ENCODE assay signal across 16 mouse cellular contexts in genomic region chr3:51208633-51209032, GRCm38 (mm10).
"Had no signal": no experiment of that assay in that cellular context is flagged by ENCODE, and none has a peak within 500 bp of the region (broad histone marks: within the 10 kb centered on the region; RNA-seq: fewer than 3 reads in every experiment).

No protein-coding gene starts in this region.

- H3K9me3 ChIP-seq: limb, embryonic 10.5 days; limb, embryonic 13.5 days; midbrain, embryonic 15.5 days; neural tube, embryonic 12.5 days; neural tube, embryonic 15.5 days had no signal

- H3K4me3 ChIP-seq: limb, embryonic 10.5 days; limb, embryonic 13.5 days; midbrain, embryonic 12.5 days; midbrain, embryonic 15.5 days; neural tube, embryonic 12.5 days; neural tube, embryonic 15.5 days had no signal

- ATAC-seq: midbrain, embryonic 15.5 days had no signal

- H3K27me3 ChIP-seq: limb, embryonic 13.5 days; midbrain, embryonic 12.5 days; midbrain, embryonic 15.5 days; neural tube, embryonic 12.5 days; neural tube, embryonic 15.5 days had no signal

- H3K36me3 ChIP-seq: limb, embryonic 10.5 days; limb, embryonic 13.5 days; midbrain, embryonic 12.5 days; midbrain, embryonic 15.5 days; neural tube, embryonic 12.5 days; neural tube, embryonic 15.5 days had no signal

- H3K9ac ChIP-seq: limb, embryonic 13.5 days; liver, embryonic 14.5 days; midbrain, embryonic 12.5 days; midbrain, embryonic 15.5 days; neural tube, embryonic 12.5 days; neural tube, embryonic 15.5 days had no signal

- H3K27ac ChIP-seq: limb, embryonic 10.5 days; limb, embryonic 13.5 days; liver, embryonic 14.5 days; midbrain, embryonic 12.5 days; midbrain, embryonic 15.5 days; neural tube, embryonic 12.5 days; neural tube, embryonic 15.5 days had no signal

- DNase-seq: kidney, adult 11 months; kidney, adult 8-10 months; kidney, postnatal 14 days; kidney, postnatal 4 days; lung, adult 2 months; lung, postnatal 14 days; lung, postnatal 4 days; right cerebral cortex, adult 18-20 months; thymus, postnatal 36 days had no signal

- H3K4me1 ChIP-seq: midbrain, embryonic 12.5 days; midbrain, embryonic 15.5 days; neural tube, embryonic 12.5 days had no signal
